Mouse (Mus musculus) megakaryocyte, embryonic 14.5 days (primary cell): Measurements from ENCODE around the gene Phf21a.

Experiments used
- FLI1 ChIP-seq: IDR thresholded peaks from 2 replicates; pipeline ENCODE4 v1.6.1; 2012; ENCODE audit warnings: low read length, inconsistent platforms, mixed read lengths
- GATA1 ChIP-seq: IDR thresholded peaks from 3 replicates; pipeline ENCODE4 v1.6.1; 2012; ENCODE audit warnings: mixed read lengths, low read length, inconsistent platforms, borderline replicate concordance

- no peak for TF ChIP-seq FLI1
- no peak for TF ChIP-seq GATA1
Observed at GRCm38 (mm10) chr2:92327601-92328000, 234.7 kb downstream of the Phf21a start.
